ENCODE assay signal across 16 mouse cellular contexts in genomic region chr11:97066656-97067360, GRCm38 (mm10). TPM values are rescaled to one million over a fixed set of nuclear protein-coding genes. Genes with fewer than 3 reads are reported as not detected.
DNase-seq lines count a peak whose midpoint lies in the region; ATAC-seq lines count a peak whose summit lies in the region.
"Had no signal": no experiment of that assay in that cellular context is flagged by ENCODE, and none has a peak within 500 bp of the region (broad histone marks: within the 10 kb centered on the region; RNA-seq: fewer than 3 reads in every experiment).

No protein-coding gene starts in this region.

- H3K36me3 ChIP-seq in lung, embryonic 16.5 days (ENCODE audit: control insufficient read depth, insufficient read depth, low read length): peaks cover 8% of the 10 kb centered on the region
- H3K36me3 ChIP-seq in intestine, embryonic 16.5 days (ENCODE audit: control insufficient read depth, insufficient read depth, low read length): no peaks in the 10 kb centered on the region; the same call in 1 of the 2 replicates

- no peak overlapping the region for H3K9ac ChIP-seq in lung, embryonic 16.5 days (ENCODE audit: low read length)
- no peak overlapping the region for H3K9ac ChIP-seq in intestine, embryonic 16.5 days (ENCODE audit: low read depth, low read length)
- H3K9ac ChIP-seq: hindbrain, embryonic 14.5 days; limb, embryonic 15.5 days had no signal

- H3K4me2 ChIP-seq in lung, embryonic 16.5 days (ENCODE audit: low read depth, low read length): no peak overlapping the region
- H3K4me2 ChIP-seq in intestine, embryonic 16.5 days (ENCODE audit: low read depth, low read length): no peak overlapping the region
- H3K4me2 ChIP-seq: hindbrain, embryonic 14.5 days; limb, embryonic 15.5 days had no signal

- H3K27me3 ChIP-seq in lung, embryonic 16.5 days (ENCODE audit: control insufficient read depth, insufficient read depth, low read depth, low read length): no peaks in the 10 kb centered on the region
- no peaks in the 10 kb centered on the region for H3K27me3 ChIP-seq in intestine, embryonic 16.5 days (replicated peaks; ENCODE audit: control insufficient read depth, insufficient read depth, low read length)
- H3K27me3 ChIP-seq: limb, embryonic 15.5 days had no signal

- DNase-seq in embryo, embryonic 10 days (ENCODE audit: low spot score): peak; percentile 39
- no peak for DNase-seq in embryo, embryonic 10.5 days (ENCODE audit: low spot score)
- no peak for DNase-seq in lung, postnatal 36 days
- DNase-seq in WW6 (ENCODE audit: low read depth, low spot score) (peak; percentile 89), adipocyte (ENCODE audit: low spot score) (no peak)
- no peak for DNase-seq in left cerebral cortex, adult 9 months (ENCODE audit: low spot score in 2 of 2)
- DNase-seq: adrenal gland, postnatal 25 days; gastrocnemius, postnatal 36 days; kidney, adult 9 months; right cerebral cortex, postnatal 14 days; thymus, adult 2 months had no signal

- H3K4me1 ChIP-seq in lung, embryonic 16.5 days (replicated peaks; ENCODE audit: control insufficient read depth, insufficient read depth, low read length): no peaks in the 10 kb centered on the region
- peaks cover 7% of the 10 kb centered on the region for H3K4me1 ChIP-seq in intestine, embryonic 16.5 days (ENCODE audit: control insufficient read depth, insufficient read depth, low read length)
- H3K4me1 ChIP-seq: limb, embryonic 15.5 days had no signal

- H3K4me3 ChIP-seq in lung, embryonic 16.5 days (ENCODE audit: low read length): no peak overlapping the region
- H3K4me3 ChIP-seq in intestine, embryonic 16.5 days (ENCODE audit: low read length): no peak overlapping the region
- H3K4me3 ChIP-seq: erythroblast, embryonic 14.5 days; limb, embryonic 15.5 days had no signal

- 52% methylated on average over 22 of the region's 22 CpGs for WGBS in lung, embryonic 16.5 days
- WGBS in intestine, embryonic 16.5 days: 51% methylated on average over 22 of the region's 22 CpGs

- H3K9me3 ChIP-seq in lung, embryonic 16.5 days (ENCODE audit: control insufficient read depth, low read length): no peaks in the 10 kb centered on the region
- H3K9me3 ChIP-seq in intestine, embryonic 16.5 days (ENCODE audit: control insufficient read depth, low read length): no peaks in the 10 kb centered on the region
- H3K9me3 ChIP-seq: limb, embryonic 15.5 days had no signal

- peak; percentile 51; the same call in 1 of the 2 replicates for ATAC-seq in lung, embryonic 16.5 days (ENCODE audit: low read depth)
- ATAC-seq in intestine, embryonic 16.5 days: peak; percentile 68

- H3K27ac ChIP-seq in lung, embryonic 16.5 days (ENCODE audit: low read length): no peak overlapping the region
- no peak overlapping the region for H3K27ac ChIP-seq in intestine, embryonic 16.5 days (ENCODE audit: low read length)
- H3K27ac ChIP-seq: hindbrain, embryonic 14.5 days; limb, embryonic 15.5 days had no signal

RNA-seq across cellular contexts. Expression of gene Osbpl7, which starts 16.4 kb away (rescaled TPM):
- 12.4 and 14.3 TPM in 2 replicates for polyA plus RNA-seq in lung, embryonic 16.5 days (2015; fragmentation: Nextera tagmentation; extraction: Ambion mirVana)
- 12.4 and 12.6 TPM in 2 replicates for polyA plus RNA-seq in intestine, embryonic 16.5 days (2015; fragmentation: Nextera tagmentation; extraction: Ambion mirVana)

RNA-seq across cellular contexts. Expression of gene Mrpl10, which starts 25.4 kb away (rescaled TPM):
- 74.1 and 76.5 TPM in 2 replicates for polyA plus RNA-seq in lung, embryonic 16.5 days (2015; fragmentation: Nextera tagmentation; extraction: Ambion mirVana)
- polyA plus RNA-seq in intestine, embryonic 16.5 days (2015; fragmentation: Nextera tagmentation; extraction: Ambion mirVana): 85.4 and 93.0 TPM in 2 replicates

RNA-seq across cellular contexts. Expression of gene Lrrc46, which starts 25.6 kb away (rescaled TPM):
- 8.7 and 11.3 TPM in 2 replicates for polyA plus RNA-seq in lung, embryonic 16.5 days (2015; fragmentation: Nextera tagmentation; extraction: Ambion mirVana)
- 0.29 and 0.37 TPM in 2 replicates for polyA plus RNA-seq in intestine, embryonic 16.5 days (2015; fragmentation: Nextera tagmentation; extraction: Ambion mirVana)
- polyA plus RNA-seq: erythroblast, embryonic 14.5 days had no signal

RNA-seq across cellular contexts. Expression of gene Scrn2, which starts 37.1 kb away (rescaled TPM):
- 29.7 and 32.9 TPM in 2 replicates for polyA plus RNA-seq in lung, embryonic 16.5 days (2015; fragmentation: Nextera tagmentation; extraction: Ambion mirVana)
- 25.5 and 26.9 TPM in 2 replicates for polyA plus RNA-seq in intestine, embryonic 16.5 days (2015; fragmentation: Nextera tagmentation; extraction: Ambion mirVana)

RNA-seq across cellular contexts. Expression of gene Tbx21, which starts 48.3 kb away (rescaled TPM):
- 0.21 TPM in 1 of 2 replicates, not detected in the other for polyA plus RNA-seq in lung, embryonic 16.5 days (2015; fragmentation: Nextera tagmentation; extraction: Ambion mirVana)
- polyA plus RNA-seq in intestine, embryonic 16.5 days (2015; fragmentation: Nextera tagmentation; extraction: Ambion mirVana): 0.17 and 0.27 TPM in 2 replicates
- polyA plus RNA-seq: erythroblast, embryonic 14.5 days; hindbrain, embryonic 14.5 days; limb, embryonic 15.5 days had no signal

Comparison
In these comparisons a context has a peak if more than half of its experiments do, and no peak if none do; other contexts are left out.
1. DNase-seq: peak in embryo, embryonic 10 days (single experiment) and WW6 (single experiment); none in embryo, embryonic 10.5 days (single experiment), lung, postnatal 36 days (single experiment), adipocyte (single experiment) and left cerebral cortex, adult 9 months (0 of 2).